Mouse (Mus musculus): ENCODE data around the gene Tktl2. TPM values are rescaled to one million over a fixed set of nuclear protein-coding genes. Genes with fewer than 3 reads are reported as not detected.

Gene Tktl2
- polyA plus RNA-seq, 1 experiment: 31.5 TPM

- no peaks in the 10 kb centered on the region for H3K27me3 ChIP-seq (ENCODE audit: control insufficient read depth, insufficient read depth, low read length)
- H3K27ac ChIP-seq (ENCODE audit: control insufficient read depth, insufficient read depth, low read depth, low read length): no peak overlapping the region
- no peak overlapping the region for H3K4me3 ChIP-seq (ENCODE audit: control insufficient read depth, low read depth, low read length)
- no peaks in the 10 kb centered on the region; the same call in 1 of the 2 replicates for H3K4me1 ChIP-seq (ENCODE audit: control insufficient read depth, insufficient read depth, low read length)
- no peaks in the 10 kb centered on the region for H3K36me3 ChIP-seq (ENCODE audit: control insufficient read depth, insufficient read depth, low read length)
- peak; percentile 64; the same call in 1 of the 2 replicates for TF ChIP-seq CTCF (IDR thresholded peaks at IDR 0.05; ENCODE audit: control insufficient read depth, insufficient read depth, insufficient replicate concordance, low read depth, low read length)
- TF ChIP-seq POLR2A (IDR thresholded peaks at IDR 0.05; ENCODE audit: control insufficient read depth, low read depth, low read length): no peak
These were observed 15.8 kb upstream of the Tktl2 start for GRCm38 (mm10) chr8:66495726-66496125.

GRCm38 (mm10) chr8:66496998-66497577 lies 14.5 kb upstream of the Tktl2 start:
- H3K27ac ChIP-seq (ENCODE audit: control insufficient read depth, insufficient read depth, low read depth, low read length): no peak overlapping the region
- no peaks in the 10 kb centered on the region for H3K27me3 ChIP-seq (ENCODE audit: control insufficient read depth, insufficient read depth, low read length)
- no peaks in the 10 kb centered on the region for H3K36me3 ChIP-seq (ENCODE audit: control insufficient read depth, insufficient read depth, low read length)
- H3K4me1 ChIP-seq (ENCODE audit: control insufficient read depth, insufficient read depth, low read length): no peaks in the 10 kb centered on the region; the same call in 1 of the 2 replicates
- H3K4me3 ChIP-seq (ENCODE audit: control insufficient read depth, low read depth, low read length): no peak overlapping the region
- peak; percentile 19; the same call in 1 of the 2 replicates for TF ChIP-seq CTCF (IDR thresholded peaks at IDR 0.05; ENCODE audit: control insufficient read depth, insufficient read depth, insufficient replicate concordance, low read depth, low read length)
- TF ChIP-seq POLR2A (IDR thresholded peaks at IDR 0.05; ENCODE audit: control insufficient read depth, low read depth, low read length): no peak

DNA sequence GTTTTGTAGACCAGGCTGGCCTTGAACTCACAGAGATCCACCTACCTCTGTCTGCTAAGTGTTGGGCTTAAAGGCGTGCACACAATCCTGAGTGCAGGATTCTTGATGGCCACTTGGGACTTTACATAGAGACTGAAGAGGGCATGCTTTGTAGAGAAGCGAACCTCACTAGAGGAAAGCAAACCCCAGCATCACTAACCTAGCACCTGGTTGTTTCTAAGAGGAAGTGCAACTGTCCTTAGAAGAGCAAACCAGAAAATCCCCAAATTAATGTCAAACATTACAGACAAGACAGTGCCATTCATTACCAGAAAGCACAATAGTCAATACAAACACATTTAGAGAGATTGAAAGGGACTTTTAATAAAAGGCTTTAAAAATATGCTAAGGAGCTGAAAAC lies 8.2 kb upstream of the Tktl2 start:
- TF ChIP-seq CTCF (IDR thresholded peaks at IDR 0.05; ENCODE audit: control insufficient read depth, insufficient read depth, insufficient replicate concordance, low read depth, low read length) (no peak), POLR2A (IDR thresholded peaks at IDR 0.05; ENCODE audit: control insufficient read depth, low read depth, low read length) (no peak)
- no peak overlapping the region for H3K4me3 ChIP-seq (ENCODE audit: control insufficient read depth, low read depth, low read length)

DNA sequence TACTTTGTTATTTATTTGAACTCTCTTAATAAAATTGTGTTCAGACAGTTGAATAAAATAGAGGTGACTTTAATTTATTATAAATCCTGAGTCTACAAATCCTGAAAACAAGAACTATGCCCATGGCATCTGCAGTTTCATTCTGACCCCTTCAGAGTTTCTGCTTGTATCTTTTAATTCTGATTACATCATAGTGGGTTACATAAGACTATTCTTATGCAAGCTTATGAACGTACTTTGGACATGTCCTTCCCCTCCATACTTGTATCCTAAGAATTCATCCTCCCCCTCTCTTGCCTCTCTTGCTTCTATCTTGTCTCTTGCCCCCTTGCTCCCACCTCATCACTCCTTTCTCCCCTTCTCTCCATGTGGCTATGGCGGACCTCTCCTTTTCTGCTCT lies 7.6 kb downstream of the Tktl2 start:
- Histone ChIP-seq H3K36me3 (ENCODE audit: control insufficient read depth, insufficient read depth, low read length) (no peaks in the 10 kb centered on the region), H3K4me1 (ENCODE audit: control insufficient read depth, insufficient read depth, low read length) (no peaks in the 10 kb centered on the region), H3K4me3 (ENCODE audit: control insufficient read depth, low read depth, low read length) (no peak overlapping the region), H3K27me3 (ENCODE audit: control insufficient read depth, insufficient read depth, low read length) (no peaks in the 10 kb centered on the region), H3K27ac (ENCODE audit: control insufficient read depth, insufficient read depth, low read depth, low read length) (no peak overlapping the region)
- TF ChIP-seq POLR2A (IDR thresholded peaks at IDR 0.05; ENCODE audit: control insufficient read depth, low read depth, low read length) (no peak), CTCF (IDR thresholded peaks at IDR 0.05; ENCODE audit: control insufficient read depth, insufficient read depth, insufficient replicate concordance, low read depth, low read length) (no peak)

More for the DNA sequence above, 8.2 kb upstream of the Tktl2 start:
- no peaks in the 10 kb centered on the region for H3K4me1 ChIP-seq (ENCODE audit: control insufficient read depth, insufficient read depth, low read length)
- H3K27me3 ChIP-seq (ENCODE audit: control insufficient read depth, insufficient read depth, low read length): no peaks in the 10 kb centered on the region
- H3K27ac ChIP-seq (ENCODE audit: control insufficient read depth, insufficient read depth, low read depth, low read length): no peak overlapping the region
- no peaks in the 10 kb centered on the region for H3K36me3 ChIP-seq (ENCODE audit: control insufficient read depth, insufficient read depth, low read length)

DNA sequence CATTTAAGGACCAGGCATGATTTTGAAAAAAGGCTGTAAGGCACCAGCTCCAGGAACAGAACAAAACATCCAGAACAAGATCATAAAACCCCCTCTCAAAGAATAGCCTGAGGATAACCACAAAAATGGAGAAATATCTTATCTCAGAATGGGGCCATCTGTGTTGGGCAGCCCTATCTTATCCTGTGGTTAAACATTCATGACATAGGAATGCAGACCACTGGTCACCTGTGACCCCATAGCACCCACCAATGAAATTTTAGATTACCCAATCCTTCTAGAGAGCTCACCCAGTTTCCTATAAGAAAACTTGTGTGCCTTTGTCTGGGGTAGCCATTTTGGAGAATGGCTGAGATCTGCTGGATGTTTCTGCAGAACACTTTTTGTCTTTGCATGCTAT lies 9.0 kb downstream of the Tktl2 start:
- H3K36me3 ChIP-seq (ENCODE audit: control insufficient read depth, insufficient read depth, low read length): no peaks in the 10 kb centered on the region
- no peaks in the 10 kb centered on the region for H3K27me3 ChIP-seq (ENCODE audit: control insufficient read depth, insufficient read depth, low read length)
- no peak overlapping the region for H3K4me3 ChIP-seq (ENCODE audit: control insufficient read depth, low read depth, low read length)
- H3K27ac ChIP-seq (ENCODE audit: control insufficient read depth, insufficient read depth, low read depth, low read length): no peak overlapping the region
- no peaks in the 10 kb centered on the region for H3K4me1 ChIP-seq (ENCODE audit: control insufficient read depth, insufficient read depth, low read length)
- TF ChIP-seq CTCF (IDR thresholded peaks at IDR 0.05; ENCODE audit: control insufficient read depth, insufficient read depth, insufficient replicate concordance, low read depth, low read length) (no peak), POLR2A (IDR thresholded peaks at IDR 0.05; ENCODE audit: control insufficient read depth, low read depth, low read length) (no peak)

DNA sequence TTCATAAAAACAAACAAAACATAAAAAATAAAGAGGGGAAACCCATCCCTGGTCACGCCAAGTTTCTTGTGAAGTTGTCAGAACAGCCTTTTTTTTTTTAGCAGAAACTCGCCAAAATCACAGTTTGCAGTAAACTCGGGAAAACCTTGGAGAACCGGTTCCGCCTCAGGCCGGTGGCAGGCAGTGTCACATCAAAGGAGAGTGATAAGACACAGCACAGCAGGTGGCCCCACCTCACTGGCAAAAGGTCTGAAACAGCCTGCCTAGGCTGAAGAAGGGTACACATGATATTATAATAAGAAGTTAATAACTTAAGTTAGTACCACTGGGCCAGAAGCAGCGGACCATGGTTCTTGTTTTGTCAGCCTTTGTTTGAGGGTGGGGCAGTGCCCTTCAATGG lies 38.5 kb downstream of the Tktl2 start:
- TF ChIP-seq CTCF (IDR thresholded peaks at IDR 0.05; ENCODE audit: control insufficient read depth, insufficient read depth, insufficient replicate concordance, low read depth, low read length) (no peak), POLR2A (IDR thresholded peaks at IDR 0.05; ENCODE audit: control insufficient read depth, low read depth, low read length) (no peak)
- Histone ChIP-seq H3K4me3 (ENCODE audit: control insufficient read depth, low read depth, low read length) (no peak overlapping the region), H3K27me3 (ENCODE audit: control insufficient read depth, insufficient read depth, low read length) (no peaks in the 10 kb centered on the region)

More for the DNA sequence above, 38.5 kb downstream of the Tktl2 start:
- H3K36me3 ChIP-seq (ENCODE audit: control insufficient read depth, insufficient read depth, low read length): no peaks in the 10 kb centered on the region
- no peaks in the 10 kb centered on the region for H3K4me1 ChIP-seq (ENCODE audit: control insufficient read depth, insufficient read depth, low read length)
- no peak overlapping the region for H3K27ac ChIP-seq (ENCODE audit: control insufficient read depth, insufficient read depth, low read depth, low read length)

Other genes starting within 250 kb of the Tktl2 start
- gene Tma16, start 25.2 kb upstream of the Tktl2 start, polyA plus RNA-seq (2012; rRNA removed): 2.4 and 2.5 TPM in 2 replicates
- gene Npy5r, start 176.4 kb downstream of the Tktl2 start, polyA plus RNA-seq (2012; rRNA removed): not detected in 2 replicates
- gene Npy1r, start 185.4 kb downstream of the Tktl2 start, polyA plus RNA-seq (2012; rRNA removed): 0.33 and 0.55 TPM in 2 replicates

All from testis, adult 2 months (tissue).